Mouse (Mus musculus) midbrain, embryonic 16.5 days (tissue): ENCODE measurements at regions not wholly inside any gene's neighbourhood (a gene's known extent, or its start where the extent isn't known, plus 50 kb on each side); places are given as distances from the start of the nearest gene placed in this dataset.

ENCODE experiments used
- ATAC-seq: fragments of 200-750 bp; cut with Nextera tagmentation; 2 replicates; pipeline ENCODE4 v1.8.0; 2017; ENCODE audit warnings: moderate TSS enrichment
- H3K27ac ChIP-seq: fragments of 300-500 bp; sonication (generic); 2 replicates; pipeline ENCODE4 v1.5.1; 2014; ENCODE audit warnings: mild to moderate bottlenecking, low read length, mixed read lengths
- H3K27me3 ChIP-seq: fragments of 300-500 bp; sonication (generic); 2 replicates; pipeline ENCODE4 v1.6.1; 2014; ENCODE audit warnings: low read depth, low read length, mixed read lengths; ENCODE audit not compliant: control insufficient read depth, insufficient read depth
- H3K36me3 ChIP-seq: fragments of 300-500 bp; sonication (generic); 2 replicates; pipeline ENCODE4 v1.6.1; 2014; ENCODE audit warnings: mild to moderate bottlenecking, low read length, moderate library complexity, mixed read lengths; ENCODE audit not compliant: control insufficient read depth, insufficient read depth
- H3K4me1 ChIP-seq: fragments of 300-500 bp; sonication (generic); 2 replicates; pipeline ENCODE4 v1.6.1; 2014; ENCODE audit warnings: mild to moderate bottlenecking, low read length, mixed read lengths; ENCODE audit not compliant: control insufficient read depth, insufficient read depth
- H3K4me2 ChIP-seq: fragments of 300-500 bp; sonication (generic); 2 replicates; pipeline ENCODE4 v1.6.1; 2014; ENCODE audit warnings: mild to moderate bottlenecking, low read length, mixed read lengths
- H3K4me3 ChIP-seq: fragments of 300-500 bp; sonication (generic); 2 replicates; pipeline ENCODE4 v1.5.1; 2014; ENCODE audit warnings: low read depth, mild to moderate bottlenecking, low read length, moderate library complexity, mixed read lengths
- H3K9ac ChIP-seq: fragments of 300-500 bp; sonication (generic); 2 replicates; pipeline ENCODE4 v1.6.1; 2014; ENCODE audit warnings: low read depth, low read length, mixed read lengths
- H3K9me3 ChIP-seq: fragments of 300-500 bp; sonication (generic); replicated peaks from 2 replicates; pipeline ENCODE4 v1.6.1; 2014; ENCODE audit warnings: mild to moderate bottlenecking, low read length, mixed read lengths; ENCODE audit not compliant: control insufficient read depth, poor library complexity, severe bottlenecking
- WGBS: fragments of 180-500 bp; shearing (Covaris S2); extraction: QIAGEN DNeasy Blood & Tissue Kit; methylation state at CpG from one replicate; pipeline ENCODE4 v1.1.7; 2014; 5-methylcytosine and 5-hydroxymethylcytosine counted together

GRCm38 (mm10) chr7:74928226-74928927 lies 373.8 kb upstream of the Slco3a1 start:
- Histone ChIP-seq H3K4me3 (no peak overlapping the region), H3K9ac (no peak overlapping the region), H3K4me2 (no peak overlapping the region), H3K9me3 (no peaks in the 10 kb centered on the region), H3K36me3 (no peaks in the 10 kb centered on the region), H3K4me1 (peaks cover 2% of the 10 kb centered on the region; the same call in 1 of the 2 replicates), H3K27me3 (no peaks in the 10 kb centered on the region), H3K27ac (no peak overlapping the region)
- no peak for ATAC-seq
- WGBS = 63% methylated on average over 6 of the region's 6 CpGs

GRCm38 (mm10) chr7:74926729-74927128 lies 372.1 kb upstream of the Slco3a1 start:
- Histone ChIP-seq H3K27ac (no peak overlapping the region), H3K27me3 (no peaks in the 10 kb centered on the region), H3K36me3 (no peaks in the 10 kb centered on the region), H3K4me2 (no peak overlapping the region), H3K4me1 (peaks cover 2% of the 10 kb centered on the region; the same call in 1 of the 2 replicates), H3K4me3 (no peak overlapping the region), H3K9me3 (no peaks in the 10 kb centered on the region), H3K9ac (no peak overlapping the region)
- WGBS = 68% methylated on average over 2 of the region's 2 CpGs
- ATAC-seq = no peak

- ATAC-seq = no peak
- WGBS = 86% methylated on average over 1 of the region's 1 CpGs
Measured at GRCm38 (mm10) chr7:74924156-74924555, 369.6 kb upstream of the Slco3a1 start.

GRCm38 (mm10) chr7:74908311-74908962 lies 353.9 kb upstream of the Slco3a1 start:
- H3K9ac ChIP-seq = no peak overlapping the region
- ATAC-seq = no peak
- H3K9me3 ChIP-seq = no peaks in the 10 kb centered on the region
- no peak overlapping the region for H3K4me3 ChIP-seq
- no peaks in the 10 kb centered on the region for H3K27me3 ChIP-seq
- H3K27ac ChIP-seq = no peak overlapping the region
- no peak overlapping the region for H3K4me2 ChIP-seq
- no peaks in the 10 kb centered on the region for H3K36me3 ChIP-seq
- WGBS = 62% methylated on average over 3 of the region's 3 CpGs
- no peaks in the 10 kb centered on the region for H3K4me1 ChIP-seq

More at GRCm38 (mm10) chr7:74924156-74924555, 369.6 kb upstream of the Slco3a1 start:
- Histone ChIP-seq H3K9ac (no peak overlapping the region), H3K27ac (no peak overlapping the region), H3K9me3 (no peaks in the 10 kb centered on the region), H3K4me1 (peaks cover 2% of the 10 kb centered on the region; the same call in 1 of the 2 replicates), H3K36me3 (no peaks in the 10 kb centered on the region), H3K4me2 (no peak overlapping the region), H3K4me3 (no peak overlapping the region), H3K27me3 (no peaks in the 10 kb centered on the region)

- H3K27me3 ChIP-seq = no peaks in the 10 kb centered on the region
- H3K4me1 ChIP-seq = no peaks in the 10 kb centered on the region
- 74% methylated on average over 1 of the region's 1 CpGs for WGBS
- H3K9me3 ChIP-seq = no peaks in the 10 kb centered on the region
- ATAC-seq = no peak
- H3K36me3 ChIP-seq = no peaks in the 10 kb centered on the region
- H3K9ac ChIP-seq = no peak overlapping the region
- no peak overlapping the region for H3K4me3 ChIP-seq
- no peak overlapping the region for H3K27ac ChIP-seq
- H3K4me2 ChIP-seq = no peak overlapping the region
Measured at GRCm38 (mm10) chr7:74907391-74907790, 352.8 kb upstream of the Slco3a1 start.

- Histone ChIP-seq H3K27ac (no peak overlapping the region), H3K4me1 (no peaks in the 10 kb centered on the region), H3K4me3 (no peak overlapping the region), H3K9me3 (no peaks in the 10 kb centered on the region), H3K36me3 (no peaks in the 10 kb centered on the region), H3K27me3 (no peaks in the 10 kb centered on the region), H3K9ac (no peak overlapping the region), H3K4me2 (no peak overlapping the region)
- WGBS = 85% methylated on average over 3 of the region's 3 CpGs
- ATAC-seq = no peak
Measured at GRCm38 (mm10) chr7:74877466-74877865, 322.9 kb upstream of the Slco3a1 start.

GRCm38 (mm10) chr7:74876667-74877066 lies 322.1 kb upstream of the Slco3a1 start:
- Histone ChIP-seq H3K4me1 (no peaks in the 10 kb centered on the region), H3K9ac (no peak overlapping the region), H3K4me3 (no peak overlapping the region), H3K27me3 (no peaks in the 10 kb centered on the region), H3K4me2 (no peak overlapping the region), H3K9me3 (no peaks in the 10 kb centered on the region), H3K36me3 (no peaks in the 10 kb centered on the region), H3K27ac (no peak overlapping the region)
- 77% methylated on average over 4 of the region's 4 CpGs for WGBS
- ATAC-seq = no peak

- no peak overlapping the region for H3K27ac ChIP-seq
- no peak overlapping the region for H3K9ac ChIP-seq
- no peaks in the 10 kb centered on the region for H3K9me3 ChIP-seq
- ATAC-seq = no peak
- H3K27me3 ChIP-seq = no peaks in the 10 kb centered on the region
- no peaks in the 10 kb centered on the region for H3K4me1 ChIP-seq
- no peak overlapping the region for H3K4me3 ChIP-seq
- 93% methylated on average over 1 of the region's 1 CpGs for WGBS
- no peaks in the 10 kb centered on the region for H3K36me3 ChIP-seq
- no peak overlapping the region for H3K4me2 ChIP-seq
Measured at GRCm38 (mm10) chr7:74870250-74870649, 315.7 kb upstream of the Slco3a1 start.

GRCm38 (mm10) chr7:74862727-74863126 lies 308.1 kb upstream of the Slco3a1 start:
- H3K4me1 ChIP-seq = no peaks in the 10 kb centered on the region
- H3K27me3 ChIP-seq = no peaks in the 10 kb centered on the region
- H3K4me3 ChIP-seq = no peak overlapping the region
- 78% methylated on average over 3 of the region's 3 CpGs for WGBS
- no peak overlapping the region for H3K4me2 ChIP-seq
- H3K36me3 ChIP-seq = no peaks in the 10 kb centered on the region
- no peak overlapping the region for H3K9ac ChIP-seq
- H3K27ac ChIP-seq = no peak overlapping the region
- ATAC-seq = no peak
- H3K9me3 ChIP-seq = no peaks in the 10 kb centered on the region
